Mouse (Mus musculus) cortical plate, adult 2 months (tissue): ENCODE data around the gene Itga9.

Experiments
- CTCF ChIP-seq: fragments of 200-500 bp; IDR thresholded peaks from 2 replicates; pipeline ENCODE4 v1.5.1; 2011; ENCODE audit warnings: mild to moderate bottlenecking, control low read depth, low read length; ENCODE audit not compliant: insufficient read depth; ENCODE audit errors: extremely low read depth
- POLR2A ChIP-seq: fragments of 200-500 bp; IDR thresholded peaks from 2 replicates; pipeline ENCODE4 v1.6.1; 2011; ENCODE audit warnings: mild to moderate bottlenecking, low read length, control low read depth; ENCODE audit not compliant: insufficient read depth; ENCODE audit errors: extremely low read depth

GRCm38 (mm10) chr9:118738311-118738710, 131.8 kb downstream of the Itga9 start:
- TF ChIP-seq POLR2A (no peak), CTCF (no peak)
